Mouse (Mus musculus) CH12.LX (cell line): Measurements from ENCODE around the gene Synpo2l.

Experiments used
- CTCF ChIP-seq, 2 experiments: IDR thresholded peaks in 1 of 2; conservative IDR thresholded peaks in 1 of 2; 2 replicates each; pipeline ENCODE4 v1.5.1; 2011 to 2012; ENCODE audit warnings: low read depth in 2 of 2, low read length in 2 of 2, improper control_type of control experiment in 1 of 2, inconsistent platforms in 1 of 2, mild to moderate bottlenecking in 1 of 2, moderate library complexity in 1 of 2
- POLR2A ChIP-seq: IDR thresholded peaks from 2 replicates; pipeline ENCODE4 v1.6.1; 2011; ENCODE audit warnings: low read depth, mild to moderate bottlenecking, improper control_type of control experiment, low read length
- SMC3 ChIP-seq: IDR thresholded peaks from 2 replicates; pipeline ENCODE4 v1.6.1; 2011; ENCODE audit warnings: low read depth, low read length, improper control_type of control experiment

DNA sequence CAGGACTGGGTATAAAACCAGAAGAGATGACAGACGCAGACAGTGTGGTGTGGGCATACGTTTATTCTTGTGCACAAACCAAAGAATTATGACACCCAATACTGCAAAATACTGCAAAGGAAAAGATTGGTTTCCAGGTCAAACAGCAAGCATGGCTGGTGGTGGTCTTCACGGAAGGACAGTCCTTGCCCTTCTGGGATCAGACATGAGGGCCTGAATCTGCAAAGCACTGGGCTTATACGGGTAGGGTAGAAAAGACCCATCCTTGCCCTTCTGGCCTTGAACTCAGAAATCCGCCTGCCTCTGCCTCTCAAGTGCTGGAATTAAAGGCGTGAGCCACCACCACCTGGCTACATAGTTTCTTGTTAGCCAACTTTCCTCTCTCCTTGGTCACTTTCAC lies 9.3 kb downstream of the Synpo2l start:
- TF ChIP-seq CTCF (conservative IDR thresholded peaks at IDR 0.05 in 1 of 2, IDR thresholded peaks at IDR 0.05 in 1 of 2; ENCODE audit: low read depth in 2 of 2, low read length in 2 of 2) (no peak), SMC3 (no peak), POLR2A (no peak)
